Mouse (Mus musculus) heart, postnatal 0 days (tissue): ENCODE results near the gene Gna13.

Experiments used
- CTCF ChIP-seq: IDR thresholded peaks from 2 replicates; pipeline ENCODE4 v1.5.1; 2016; ENCODE audit warnings: antibody characterized with exemption, control low read depth, low read depth
- EP300 ChIP-seq: IDR thresholded peaks from 2 replicates; pipeline ENCODE4 v1.6.1; 2016; ENCODE audit warnings: antibody characterized with exemption, low read depth

DNA sequence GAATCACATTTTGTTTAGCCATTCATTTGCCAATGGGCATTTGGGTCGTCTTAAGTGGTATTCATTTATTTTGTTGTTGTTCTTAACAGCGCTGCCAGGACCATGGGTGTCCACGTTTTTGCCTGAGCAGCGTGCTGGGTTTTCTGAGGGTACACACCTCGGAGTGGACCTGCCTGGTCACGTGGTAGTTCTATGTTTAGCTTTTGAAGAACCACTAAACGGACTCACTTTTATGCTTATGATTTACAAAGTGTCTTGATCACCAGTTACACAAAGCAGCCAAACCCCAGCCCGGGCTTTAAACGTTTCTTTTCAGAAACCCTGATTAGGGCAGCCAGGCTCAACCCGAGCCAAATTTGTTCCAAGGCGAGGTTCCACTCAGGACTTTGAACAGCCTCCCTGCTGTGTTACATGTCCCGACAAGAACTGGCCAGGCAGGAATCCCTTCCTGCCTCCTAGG, 2.0 kb upstream of the Gna13 start:
- TF ChIP-seq CTCF, result no peak
- TF ChIP-seq EP300, result no peak
